Mouse (Mus musculus) kidney, postnatal 25 days (tissue): ENCODE measurements around the gene Rnf7.
"Not testable (repeated sequence)": the region's sequence is repeated elsewhere in the genome, so short reads cannot be mapped to it uniquely, and the experiment has no call there.

Source experiments
- DNase-seq, 2 experiments: peaks; one replicate each; pipeline ENCODE4 v3.0.0; 2021; ENCODE audit warnings: mixed read lengths in 2 of 2

Gene Rnf7

GRCm38 (mm10) chr9:96478071-96478888 is at the start of gene Rnf7:
Gene Rnf7 (minus strand): TSS chr9:96478675.
- peak; percentile 100 for DNase-seq

- no peak for DNase-seq
These were observed 47.5 kb upstream of the Rnf7 start for GRCm38 (mm10) chr9:96526011-96526410.

- DNase-seq = no peak
These were observed 46.6 kb upstream of the Rnf7 start, which contains the start of gene Gm28729 for GRCm38 (mm10) chr9:96524972-96525506. Gene Gm28729 (minus strand): TSS chr9:96525264.

GRCm38 (mm10) chr9:96523148-96523547 is 44.7 kb upstream of the Rnf7 start:
- DNase-seq = no peak

GRCm38 (mm10) chr9:96521574-96521973 is 43.1 kb upstream of the Rnf7 start:
- DNase-seq = not testable (repeated sequence)

- DNase-seq = no peak
These were observed 39.0 kb upstream of the Rnf7 start for GRCm38 (mm10) chr9:96517429-96517828.

GRCm38 (mm10) chr9:96516806-96517205 is 38.3 kb upstream of the Rnf7 start:
- no peak for DNase-seq

GRCm38 (mm10) chr9:96515737-96516136 is 37.3 kb upstream of the Rnf7 start:
- DNase-seq = no peak

- no peak for DNase-seq
These were observed 35.8 kb upstream of the Rnf7 start for GRCm38 (mm10) chr9:96514278-96514677.

GRCm38 (mm10) chr9:96506011-96506498 is 27.6 kb upstream of the Rnf7 start:
- peak; percentile 49 to 76 for DNase-seq

- DNase-seq = no peak
These were observed 26.7 kb upstream of the Rnf7 start for GRCm38 (mm10) chr9:96505156-96505555.

GRCm38 (mm10) chr9:96504116-96504895 is 25.8 kb upstream of the Rnf7 start:
- no peak for DNase-seq

GRCm38 (mm10) chr9:96502856-96503610 is 24.6 kb upstream of the Rnf7 start:
- peak; percentile 25 to 51 for DNase-seq

GRCm38 (mm10) chr9:96501217-96501616 is 22.7 kb upstream of the Rnf7 start:
- DNase-seq = no peak

- no peak for DNase-seq
These were observed 14.7 kb upstream of the Rnf7 start for GRCm38 (mm10) chr9:96493212-96493611.

- peak; percentile 43 to 66 for DNase-seq
These were observed 13.3 kb upstream of the Rnf7 start for GRCm38 (mm10) chr9:96491810-96492209.

- not testable (repeated sequence) for DNase-seq
These were observed 9.4 kb upstream of the Rnf7 start for GRCm38 (mm10) chr9:96487869-96488268.

GRCm38 (mm10) chr9:96483648-96484047 is 5.2 kb upstream of the Rnf7 start:
- no peak for DNase-seq

- no peak for DNase-seq
These were observed 4.6 kb upstream of the Rnf7 start for GRCm38 (mm10) chr9:96483028-96483427.

GRCm38 (mm10) chr9:96472356-96472755 is 6.1 kb downstream of the Rnf7 start:
- no peak for DNase-seq

GRCm38 (mm10) chr9:96471681-96472080 is 6.8 kb downstream of the Rnf7 start:
- not testable (repeated sequence) for DNase-seq

GRCm38 (mm10) chr9:96470266-96470974 is 8.1 kb downstream of the Rnf7 start:
- no peak for DNase-seq
